Mouse (Mus musculus) T-helper 1 cell (primary cell): ENCODE measurements around the gene Sh3gl1.

Experiments used
- in situ Hi-C: fragments of 300-600 bp; cut with MboI, MseI; formaldehyde crosslinking; loops from one replicate; pipeline ENCODE4 v1.15.1; 2025; ENCODE audit warnings: high pct_unique_total_duplicates

The Sh3gl1 gene

GRCm38 (mm10) chr17:56040030-56040856 lies 3.8 kb upstream of the Sh3gl1 start, which contains the start of gene Chaf1a:
TSS of gene Chaf1a (plus strand) at chr17:56040439.
- in situ Hi-C loops, result no loop called here

- in situ Hi-C loops, result no loop called here
Measured at GRCm38 (mm10) chr17:56039345-56039744, 2.9 kb upstream of the Sh3gl1 start.

- in situ Hi-C loops, result no loop called here
Measured at GRCm38 (mm10) chr17:56038583-56039261, 2.3 kb upstream of the Sh3gl1 start.

- in situ Hi-C loops, result no loop called here
Measured at GRCm38 (mm10) chr17:56036901-56037287, 459 bp upstream of the Sh3gl1 start.

- in situ Hi-C loops, result no loop called here
Measured at GRCm38 (mm10) chr17:56035216-56035615, 1.2 kb downstream of the Sh3gl1 start.

GRCm38 (mm10) chr17:56034726-56035100 lies 1.7 kb downstream of the Sh3gl1 start:
- in situ Hi-C loops, result no loop called here

- in situ Hi-C loops, result no loop called here
Measured at GRCm38 (mm10) chr17:56034040-56034725, 2.3 kb downstream of the Sh3gl1 start.

- in situ Hi-C loops, result no loop called here
Measured at GRCm38 (mm10) chr17:56032831-56033230, 3.6 kb downstream of the Sh3gl1 start.

- in situ Hi-C loops, result no loop called here
Measured at GRCm38 (mm10) chr17:56032127-56032733, 4.2 kb downstream of the Sh3gl1 start.

- in situ Hi-C loops, result no loop called here
Measured at GRCm38 (mm10) chr17:56031431-56031830, 5.0 kb downstream of the Sh3gl1 start.

GRCm38 (mm10) chr17:56030919-56031318 lies 5.5 kb downstream of the Sh3gl1 start:
- in situ Hi-C loops, result no loop called here

GRCm38 (mm10) chr17:56030238-56030870 lies 6.1 kb downstream of the Sh3gl1 start:
- in situ Hi-C loops, result no loop called here

- in situ Hi-C loops, result no loop called here
Measured at GRCm38 (mm10) chr17:56027801-56028441, 8.5 kb downstream of the Sh3gl1 start.

GRCm38 (mm10) chr17:56026881-56027280 lies 9.6 kb downstream of the Sh3gl1 start:
- in situ Hi-C loops, result no loop called here

GRCm38 (mm10) chr17:56026303-56026702 lies 10.1 kb downstream of the Sh3gl1 start:
- in situ Hi-C loops, result no loop called here

- in situ Hi-C loops, result no loop called here
Measured at GRCm38 (mm10) chr17:56024931-56025330, 11.5 kb downstream of the Sh3gl1 start.

- in situ Hi-C loops, result no loop called here
Measured at GRCm38 (mm10) chr17:56024476-56024875, 12.0 kb downstream of the Sh3gl1 start.

- in situ Hi-C loops, result no loop called here
Measured at GRCm38 (mm10) chr17:56023386-56023785, 13.0 kb downstream of the Sh3gl1 start.

- in situ Hi-C loops, result no loop called here
Measured at GRCm38 (mm10) chr17:56022989-56023290, 13.5 kb downstream of the Sh3gl1 start.

GRCm38 (mm10) chr17:56022131-56022988 lies 14.1 kb downstream of the Sh3gl1 start:
- in situ Hi-C loops, result no loop called here
